Mouse (Mus musculus) E14TG2a.4 (cell line): Measurements from ENCODE around the gene Ugt1a7c.

Experiments
- CTCF ChIP-seq: conservative IDR thresholded peaks from 2 replicates; pipeline ENCODE4 v1.5.1; 2014; ENCODE audit warnings: low read length
- NANOG ChIP-seq: IDR thresholded peaks from 2 replicates; pipeline ENCODE4 v1.6.1; 2014; ENCODE audit warnings: borderline replicate concordance, low read length, mixed read lengths
- POU5F1 ChIP-seq: IDR thresholded peaks from 2 replicates; pipeline ENCODE4 v1.6.1; 2014; ENCODE audit warnings: low read length, borderline replicate concordance

DNA sequence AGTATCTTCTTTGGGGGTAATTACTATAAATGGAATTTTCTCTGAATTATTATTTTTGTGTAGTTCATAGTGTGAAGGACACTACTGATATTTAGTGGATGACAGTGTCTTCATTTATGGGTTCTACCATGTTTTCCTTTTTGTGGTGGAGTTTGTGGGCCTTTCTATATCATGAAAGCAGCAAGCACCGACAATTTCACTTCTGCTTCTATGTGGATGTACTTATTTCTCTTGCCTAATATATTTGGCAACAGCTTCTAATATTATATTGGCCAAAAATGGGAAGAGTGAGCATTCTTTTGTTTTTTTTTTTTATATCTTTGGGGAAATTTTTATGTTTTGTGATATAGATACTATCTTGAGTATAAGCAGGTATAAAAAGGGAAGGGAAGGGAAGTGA is 13.2 kb upstream of the Ugt1a7c start:
- TF ChIP-seq CTCF (no peak), NANOG (no peak), POU5F1 (no peak)
